Mouse (Mus musculus) kidney, adult 2 months (tissue): ENCODE results near the gene Pmvk. TPM values are rescaled to one million over a fixed set of nuclear protein-coding genes. Genes with fewer than 3 reads are reported as not detected.

Source experiments
- DNase-seq: peaks from one replicate; pipeline ENCODE4 v3.0.0; 2021
- H3K27ac ChIP-seq: fragments of 200-500 bp; 2 replicates; pipeline ENCODE4 v1.5.1; 2012; ENCODE audit warnings: low read depth, low read length, control low read depth, inconsistent platforms; ENCODE audit not compliant: insufficient read depth
- H3K27me3 ChIP-seq: fragments of 200-500 bp; replicated peaks from 2 replicates; pipeline ENCODE4 v1.6.1; 2012; ENCODE audit warnings: mild to moderate bottlenecking, moderate library complexity, low read length, inconsistent platforms; ENCODE audit not compliant: control insufficient read depth, insufficient read depth
- H3K36me3 ChIP-seq: fragments of 200-500 bp; 2 replicates; pipeline ENCODE4 v1.6.1; 2012; ENCODE audit warnings: mild to moderate bottlenecking, moderate library complexity, low read length, inconsistent platforms; ENCODE audit not compliant: control insufficient read depth, insufficient read depth
- H3K4me1 ChIP-seq: fragments of 200-500 bp; 2 replicates; pipeline ENCODE4 v1.6.1; 2011; ENCODE audit warnings: low read length; ENCODE audit not compliant: control insufficient read depth, insufficient read depth
- H3K4me3 ChIP-seq: fragments of 200-500 bp; 2 replicates; pipeline ENCODE4 v1.5.1; 2011; ENCODE audit warnings: mild to moderate bottlenecking, low read depth, low read length, control low read depth; ENCODE audit not compliant: insufficient read depth
- CTCF ChIP-seq: fragments of 200-500 bp; conservative IDR thresholded peaks from 2 replicates; pipeline ENCODE4 v1.5.1; 2011; ENCODE audit warnings: low read depth, mild to moderate bottlenecking, control low read depth, low read length, moderate library complexity, mixed read lengths; ENCODE audit not compliant: insufficient read depth, insufficient read length
- POLR2A ChIP-seq: fragments of 200-500 bp; IDR thresholded peaks from one replicate; pipeline ENCODE4 v1.6.1; 2011; ENCODE audit warnings: low read depth, low read length, control low read depth
- WGBS: fragments of 180-500 bp; shearing (Covaris S2); methylation state at CpG from one replicate; pipeline ENCODE4 v1.1.7; 2018; 5-methylcytosine and 5-hydroxymethylcytosine counted together
- polyA plus RNA-seq: library from polyadenylated mRNA; depleted of rRNA; stranded (reverse); fragments of >200 nt; gene quantifications from 2 replicates; pipeline ENCODE4 v1.2.3, GENCODE M21; 2012

Gene Pmvk
- polyA plus RNA-seq, 1 experiment, result 27.2 TPM

DNA sequence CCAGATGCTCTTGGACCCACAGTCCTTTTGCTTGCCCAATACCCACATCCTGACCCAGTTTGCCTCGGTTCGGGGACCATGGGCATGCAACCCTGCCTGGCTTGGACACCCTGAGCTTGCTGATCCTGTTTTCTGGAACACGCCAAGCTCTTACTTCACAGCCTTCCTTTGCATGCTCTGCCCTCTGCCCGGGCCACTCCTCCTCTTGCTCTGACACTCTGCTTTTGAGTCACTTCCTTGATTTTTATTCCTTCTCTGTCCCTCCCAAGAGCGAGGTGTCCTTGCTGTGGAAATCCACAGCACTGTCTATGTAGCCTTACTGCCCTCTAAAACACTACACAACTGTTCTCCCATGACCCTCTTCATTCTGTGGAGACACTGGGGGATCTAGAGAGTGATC is 27.9 kb downstream of the Pmvk start:
- TF ChIP-seq CTCF, result no peak
- no peak for TF ChIP-seq POLR2A
- Histone ChIP-seq H3K27me3 (no peaks in the 10 kb centered on the region), H3K36me3 (no peaks in the 10 kb centered on the region), H3K27ac (no peak overlapping the region), H3K4me1 (0 out of 2 replicates have a peak, but pooled peaks cover 4% of the 10 kb centered on the region), H3K4me3 (no peak overlapping the region)
- 67% methylated on average over 5 of the region's 5 CpGs for WGBS
- DNase-seq, result no peak

DNA sequence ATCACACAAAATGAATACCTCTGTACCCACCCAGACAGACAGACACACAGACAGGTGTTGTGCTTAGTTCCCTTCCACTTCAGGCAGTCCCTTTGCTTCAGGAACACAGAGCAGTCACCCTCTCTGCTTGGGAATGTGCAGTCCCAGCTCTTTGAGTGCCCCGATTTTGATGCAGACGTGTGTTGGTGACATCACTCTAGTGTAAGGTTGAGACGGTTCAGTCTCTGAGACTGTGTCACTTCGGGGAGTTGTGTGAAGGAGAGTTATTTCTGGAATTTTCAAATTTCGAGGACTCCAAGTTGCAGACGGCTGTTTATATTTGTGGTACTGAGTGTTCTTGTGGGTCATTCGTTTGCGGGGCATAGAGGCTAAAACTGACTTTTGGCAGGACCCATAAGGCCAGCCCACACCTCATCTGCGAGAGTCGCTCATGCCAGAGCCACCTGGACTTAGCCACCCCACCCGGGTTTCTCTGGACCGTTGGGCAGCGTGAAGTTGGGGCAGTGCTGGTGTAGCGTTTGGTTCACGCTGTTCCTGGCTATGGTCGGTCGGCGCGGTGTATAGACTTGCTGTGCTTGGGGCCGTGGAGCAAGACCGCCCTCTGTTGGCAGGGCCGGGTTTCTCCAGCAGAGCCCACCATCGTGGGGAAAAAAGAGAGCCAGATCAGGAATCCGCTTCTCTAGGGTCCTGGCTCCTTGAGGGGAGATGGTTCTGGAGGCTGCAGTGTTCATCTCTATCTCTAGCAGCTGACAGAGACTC is 30.6 kb downstream of the Pmvk start:
- 17% methylated on average over 24 of the region's 24 CpGs for WGBS
- Histone ChIP-seq H3K27me3 (no peaks in the 10 kb centered on the region), H3K36me3 (no peaks in the 10 kb centered on the region), H3K4me1 (peaks cover 6% of the 10 kb centered on the region; the same call in 1 of the 2 replicates), H3K27ac (no peak overlapping the region), H3K4me3 (no peak overlapping the region)
- TF ChIP-seq CTCF (peak; percentile 95), POLR2A (no peak)
- peak; percentile 77 for DNase-seq

DNA sequence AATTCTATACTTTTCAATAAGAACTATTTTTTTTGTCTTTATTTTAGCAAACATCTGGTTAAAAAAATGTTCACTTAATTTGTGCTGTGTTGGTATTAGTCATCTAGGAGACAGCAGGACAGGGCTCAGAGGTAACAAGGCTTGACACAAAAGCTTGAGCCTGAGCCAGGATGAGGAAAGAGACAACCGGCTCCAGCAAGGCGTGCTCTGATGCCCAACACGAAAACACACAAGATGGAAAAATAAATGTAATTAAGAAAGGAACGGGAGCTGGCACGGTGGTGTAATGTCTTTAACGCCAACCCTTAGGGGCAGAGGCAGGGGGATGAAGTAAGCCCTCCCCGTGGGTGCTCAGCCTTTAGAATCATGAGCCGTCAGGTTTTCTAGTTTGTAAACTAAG is 31.8 kb downstream of the Pmvk start:
- no peak overlapping the region for H3K4me3 ChIP-seq
- no peaks in the 10 kb centered on the region for H3K27me3 ChIP-seq
- H3K27ac ChIP-seq, result no peak overlapping the region
- 58% methylated on average over 8 of the region's 8 CpGs for WGBS
- H3K36me3 ChIP-seq, result no peaks in the 10 kb centered on the region
- TF ChIP-seq POLR2A (no peak), CTCF (no peak)
- DNase-seq, result no peak
- peaks cover 6% of the 10 kb centered on the region; the same call in 1 of the 2 replicates for H3K4me1 ChIP-seq

DNA sequence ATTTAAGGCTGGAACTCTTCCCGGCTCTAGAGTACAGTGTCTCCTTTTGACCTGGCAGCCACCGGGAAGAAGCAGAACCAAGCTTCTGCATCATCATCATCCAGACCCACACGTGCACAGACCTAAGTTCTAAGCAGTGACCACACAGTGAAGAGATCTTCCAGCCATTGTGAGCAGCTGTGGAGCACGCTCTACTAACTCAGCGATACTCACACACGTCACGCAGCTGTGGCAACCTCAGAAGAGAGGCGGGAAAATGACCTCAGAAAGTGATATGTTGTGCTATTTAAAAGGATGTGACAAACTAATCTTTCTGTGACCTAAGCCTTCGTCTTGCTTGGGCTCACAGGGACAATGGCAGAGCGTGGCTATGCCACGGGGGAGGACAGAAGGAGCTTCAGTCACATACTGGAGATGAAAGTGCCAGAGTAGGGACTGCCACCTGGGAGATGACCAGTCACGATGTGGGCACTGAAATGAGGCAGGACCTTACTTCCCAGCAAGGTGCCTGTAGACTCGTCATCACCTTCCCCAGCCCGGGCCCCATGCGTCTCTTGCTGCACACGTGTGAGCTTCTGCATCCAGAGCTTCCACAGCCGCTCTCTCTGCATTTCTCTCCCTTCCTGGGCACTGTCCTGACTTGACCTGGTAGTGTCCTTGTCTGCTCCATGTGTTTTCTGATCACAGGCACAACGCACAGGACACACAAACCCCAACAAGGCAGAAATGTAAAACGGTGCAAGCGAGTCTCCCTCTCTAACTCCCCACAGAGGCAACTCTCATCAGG is 32.8 kb downstream of the Pmvk start:
- Histone ChIP-seq H3K4me3 (no peak overlapping the region), H3K36me3 (no peaks in the 10 kb centered on the region), H3K27ac (0 out of 2 replicates have a peak overlapping the region, but pooled peaks have one; percentile 10), H3K27me3 (no peaks in the 10 kb centered on the region), H3K4me1 (peaks cover 8% of the 10 kb centered on the region; the same call in 1 of the 2 replicates)
- TF ChIP-seq POLR2A (no peak), CTCF (no peak)
- 49% methylated on average over 20 of the region's 20 CpGs for WGBS
- DNase-seq, result no peak

DNA sequence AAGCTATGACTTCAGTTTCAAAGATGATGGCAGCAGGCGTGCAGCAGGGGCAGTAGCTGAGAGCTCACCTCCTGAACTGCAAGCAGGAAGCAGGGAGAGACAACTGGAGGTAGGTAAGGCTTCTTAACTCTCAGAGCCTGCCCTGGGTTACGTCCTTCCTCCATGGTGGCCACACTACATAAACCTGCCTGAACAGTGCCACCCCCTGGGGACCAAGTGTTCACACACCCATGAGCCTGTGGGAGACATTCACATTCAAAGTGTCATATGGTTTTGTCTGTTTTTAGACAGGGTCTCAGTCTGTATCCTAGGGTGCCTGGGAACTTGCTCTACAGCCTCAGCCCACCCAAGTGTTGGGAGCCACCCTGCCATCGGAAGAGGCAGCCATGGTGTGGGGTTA is 36.4 kb downstream of the Pmvk start:
- Histone ChIP-seq H3K36me3 (no peaks in the 10 kb centered on the region), H3K4me1 (peaks cover 19% of the 10 kb centered on the region; the same call in 1 of the 2 replicates), H3K27ac (no peak overlapping the region), H3K4me3 (no peak overlapping the region), H3K27me3 (no peaks in the 10 kb centered on the region)
- TF ChIP-seq CTCF (0 out of 2 replicates have a peak, but pooled peaks have one; percentile 13), POLR2A (no peak)
- DNase-seq, result no peak
- 96% methylated on average over 3 of the region's 3 CpGs for WGBS

DNA sequence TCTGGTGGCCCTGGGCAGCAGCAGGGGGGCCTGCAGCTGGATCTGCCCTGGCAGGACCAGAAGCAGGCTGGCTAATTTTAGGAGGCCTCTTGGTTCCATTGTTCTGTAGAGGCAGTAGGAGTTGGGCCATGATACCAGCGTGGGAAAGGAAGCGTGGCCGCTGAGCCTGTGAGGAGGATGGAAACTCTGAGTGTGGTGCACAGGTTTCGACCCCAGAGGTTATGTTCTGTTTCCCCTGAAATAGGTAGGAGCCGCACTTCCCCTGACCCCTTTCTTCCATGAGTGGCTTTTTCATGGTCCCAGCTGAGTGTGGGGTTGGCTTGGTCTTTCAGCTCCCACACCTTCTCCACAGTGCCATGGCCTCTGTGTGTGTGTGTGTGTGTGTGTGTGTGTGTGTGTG is 37.2 kb downstream of the Pmvk start:
- DNase-seq, result no peak
- WGBS, result 88% methylated on average over 5 of the region's 5 CpGs
- Histone ChIP-seq H3K4me3 (no peak overlapping the region), H3K27ac (peak overlapping the region; percentile 58; the same call in 1 of the 2 replicates), H3K27me3 (no peaks in the 10 kb centered on the region), H3K36me3 (no peaks in the 10 kb centered on the region), H3K4me1 (peaks cover 19% of the 10 kb centered on the region; the same call in 1 of the 2 replicates)
- TF ChIP-seq POLR2A, result no peak
- no peak for TF ChIP-seq CTCF

DNA sequence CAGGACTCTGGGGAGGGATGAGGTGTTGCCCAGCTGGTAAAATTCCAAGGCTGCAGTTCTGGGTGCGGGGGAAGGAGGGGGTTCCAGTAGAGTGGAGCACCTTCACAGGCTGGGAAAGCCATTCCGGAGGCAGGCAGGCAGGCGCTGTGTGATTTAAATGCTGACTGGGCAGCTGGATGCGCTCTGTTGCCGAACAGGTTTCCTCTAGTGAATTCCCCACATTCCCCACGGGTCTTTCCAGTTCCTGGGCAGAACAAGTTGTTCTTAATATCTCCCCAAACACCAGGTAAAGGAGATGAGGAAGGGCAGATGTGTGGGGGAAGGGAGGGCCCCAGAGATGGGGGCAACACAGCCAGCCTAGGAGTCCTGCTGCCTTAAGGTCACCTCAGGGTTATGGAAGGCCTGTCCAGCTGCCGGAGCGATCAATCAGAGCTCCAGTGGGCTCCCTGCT is 38.4 kb downstream of the Pmvk start:
- no peaks in the 10 kb centered on the region for H3K27me3 ChIP-seq
- TF ChIP-seq CTCF (no peak), POLR2A (no peak)
- DNase-seq, result peak; percentile 86
- no peak overlapping the region for H3K4me3 ChIP-seq
- peaks cover 13% of the 10 kb centered on the region; the same call in 1 of the 2 replicates for H3K4me1 ChIP-seq
- H3K36me3 ChIP-seq, result no peaks in the 10 kb centered on the region
- 18% methylated on average over 8 of the region's 8 CpGs for WGBS
- H3K27ac ChIP-seq, result peak overlapping the region; percentile 84
